Mouse (Mus musculus) heart, postnatal 4 days (tissue): ENCODE data around the gene Macrod1. TPM values are rescaled to one million over a fixed set of nuclear protein-coding genes. Genes with fewer than 3 reads are reported as not detected.

Experiments
- DNase-seq: peaks from one replicate; pipeline ENCODE4 v3.0.0; 2021
- total RNA-seq, 2 experiments: library from RNA; stranded (reverse); gene quantifications; 2 replicates each; pipeline ENCODE4 v1.2.3; 2021

Macrod1 gene
- total RNA-seq, 2 experiments from 2014 or later: 107 to 126 TPM

- no peak for DNase-seq
These were observed 143.8 kb downstream of the Macrod1 start for GRCm38 (mm10) chr19:7200427-7200826.

- no peak for DNase-seq
These were observed 148.3 kb downstream of the Macrod1 start for GRCm38 (mm10) chr19:7204898-7205297.

- DNase-seq: no peak
These were observed 148.7 kb downstream of the Macrod1 start for GRCm38 (mm10) chr19:7205326-7205725.

- DNase-seq: peak; percentile 95
These were observed 149.4 kb downstream of the Macrod1 start, which contains the start of gene Otub1 for GRCm38 (mm10) chr19:7205753-7206736. Otub1 (minus strand) TSS chr19:7206316.

- DNase-seq: no peak
These were observed 153.5 kb downstream of the Macrod1 start for GRCm38 (mm10) chr19:7209907-7210646.

GRCm38 (mm10) chr19:7212216-7212615 lies 155.6 kb downstream of the Macrod1 start:
- DNase-seq: no peak

GRCm38 (mm10) chr19:7213010-7213409 lies 156.4 kb downstream of the Macrod1 start:
- DNase-seq: no peak

GRCm38 (mm10) chr19:7214484-7214883 lies 157.9 kb downstream of the Macrod1 start:
- no peak for DNase-seq

- peak; percentile 96 for DNase-seq
These were observed 160.7 kb downstream of the Macrod1 start, which contains the start of gene Cox8a for GRCm38 (mm10) chr19:7217162-7217925. Cox8a (minus strand) TSS chr19:7217616.

GRCm38 (mm10) chr19:7217926-7218267 lies 161.3 kb downstream of the Macrod1 start:
- DNase-seq: no peak

GRCm38 (mm10) chr19:7218753-7219152 lies 162.1 kb downstream of the Macrod1 start:
- DNase-seq: no peak

GRCm38 (mm10) chr19:7222196-7222595 lies 165.6 kb downstream of the Macrod1 start:
- DNase-seq: no peak

- no peak for DNase-seq
These were observed 166.9 kb downstream of the Macrod1 start for GRCm38 (mm10) chr19:7223488-7223887.

- no peak for DNase-seq
These were observed 167.6 kb downstream of the Macrod1 start for GRCm38 (mm10) chr19:7224253-7224652.

- DNase-seq: no peak
These were observed 168.6 kb downstream of the Macrod1 start for GRCm38 (mm10) chr19:7225096-7225690.

GRCm38 (mm10) chr19:7226511-7226914 lies 169.9 kb downstream of the Macrod1 start:
- DNase-seq: no peak

- peak; percentile 87 for DNase-seq
These were observed 178.1 kb downstream of the Macrod1 start for GRCm38 (mm10) chr19:7234537-7235221.

GRCm38 (mm10) chr19:7235461-7235860 lies 178.9 kb downstream of the Macrod1 start:
- DNase-seq: no peak

- DNase-seq: no peak
These were observed 179.4 kb downstream of the Macrod1 start for GRCm38 (mm10) chr19:7236011-7236410.

- no peak for DNase-seq
These were observed 180.1 kb downstream of the Macrod1 start for GRCm38 (mm10) chr19:7236742-7237141.

GRCm38 (mm10) chr19:7239574-7239973 lies 183.0 kb downstream of the Macrod1 start:
- DNase-seq: no peak
